Comparison of ENCODE assay signal across 16 mouse cellular contexts in the genomic region with DNA sequence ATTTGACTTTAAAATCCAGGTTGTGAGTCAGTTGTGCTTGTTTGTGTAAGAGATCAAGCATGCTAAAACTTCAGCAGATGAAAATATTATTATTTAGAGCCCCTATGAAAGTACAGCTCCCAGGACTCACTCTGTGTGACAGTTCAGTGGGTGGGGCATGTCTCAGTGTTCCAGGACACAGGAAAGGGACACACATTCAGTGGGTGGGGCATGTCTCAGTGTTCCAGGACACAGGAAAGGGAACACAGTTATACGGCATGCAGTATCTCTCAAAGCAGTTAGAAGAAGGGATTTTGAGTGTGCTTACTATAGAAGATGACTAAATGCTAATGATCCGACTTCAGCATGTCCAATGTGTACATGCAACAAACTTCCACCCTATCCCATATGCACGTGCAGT.
"Had no signal": no experiment of that assay in that cellular context is flagged by ENCODE, and none has a peak within 500 bp of the region (broad histone marks: within the 10 kb centered on the region; RNA-seq: fewer than 3 reads in every experiment).

No protein-coding gene starts in this region.

- H3K27me3 ChIP-seq: stomach, embryonic 15.5 days had no signal

- H3K9me3 ChIP-seq: neural tube, embryonic 13.5 days; neural tube, embryonic 15.5 days; stomach, embryonic 15.5 days had no signal

- H3K4me3 ChIP-seq: neural tube, embryonic 13.5 days; neural tube, embryonic 15.5 days; stomach, embryonic 15.5 days had no signal

- H3K27ac ChIP-seq: neural tube, embryonic 13.5 days; neural tube, embryonic 15.5 days; stomach, embryonic 15.5 days; stomach, postnatal 0 days had no signal

- H3K4me1 ChIP-seq: neural tube, embryonic 13.5 days; neural tube, embryonic 15.5 days; stomach, embryonic 15.5 days had no signal

- H3K4me2 ChIP-seq: neural tube, embryonic 13.5 days; neural tube, embryonic 15.5 days; stomach, embryonic 15.5 days had no signal

- H3K36me3 ChIP-seq: neural tube, embryonic 13.5 days; neural tube, embryonic 15.5 days; stomach, embryonic 15.5 days had no signal

- H3K9ac ChIP-seq: neural tube, embryonic 13.5 days; neural tube, embryonic 15.5 days; stomach, embryonic 15.5 days had no signal

- DNase-seq: retina, postnatal 1 day; right cerebral cortex, adult 18-20 months; right cerebral cortex, postnatal 14 days; right cerebral cortex, postnatal 25 days; right cerebral cortex, postnatal 4 days; spleen, adult 18-20 months; thymus, adult 18-20 months; thymus, adult 2 months; thymus, postnatal 14 days; thymus, postnatal 25 days; thymus, postnatal 36 days; thymus, postnatal 4 days had no signal
